Mouse (Mus musculus): ENCODE measurements around the gene Orai1. TPM values are rescaled to one million over a fixed set of nuclear protein-coding genes. Genes with fewer than 3 reads are reported as not detected.

Orai1 gene
- polyA plus RNA-seq, 1 experiment = 63.2 TPM

DNA sequence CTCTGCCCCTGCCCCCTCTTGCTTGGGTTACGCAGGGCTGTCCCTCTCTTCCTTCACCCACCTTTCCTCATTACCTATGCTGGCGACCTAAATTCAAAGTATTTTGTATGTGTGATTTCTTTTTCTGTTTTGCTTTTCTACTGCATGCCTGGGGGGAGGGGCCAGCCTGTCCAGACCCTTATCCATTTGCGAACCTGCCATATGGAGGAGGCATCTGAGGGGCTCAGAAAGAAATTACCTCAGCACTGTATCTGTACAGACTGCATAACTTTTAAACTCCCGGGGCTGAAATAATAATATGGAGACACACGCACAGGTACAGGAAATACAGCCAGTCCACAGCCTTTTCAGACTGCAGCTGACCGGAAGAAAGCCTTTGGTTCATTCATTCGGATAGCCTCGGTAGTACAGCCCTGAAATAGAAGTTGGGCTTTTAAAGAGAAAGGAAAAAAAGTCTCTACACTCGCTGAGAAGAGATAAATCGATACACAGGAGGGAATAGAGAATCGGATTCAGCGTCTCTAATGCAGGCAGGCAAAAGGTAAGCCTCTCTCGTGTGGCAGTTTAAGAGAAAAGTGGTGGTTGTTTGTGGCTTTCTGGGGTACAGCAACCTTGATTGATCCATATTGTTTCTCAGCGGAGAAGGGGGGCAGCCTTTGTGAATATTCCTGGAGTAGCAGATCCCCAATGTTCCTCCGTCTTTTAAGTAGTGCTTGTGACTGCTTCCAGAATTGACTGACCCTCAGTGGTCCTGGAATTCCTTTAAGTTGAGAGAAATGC lies 25.1 kb upstream of the Orai1 start, which contains the start of gene Kdm2b:
Gene Kdm2b, minus strand, starts transcription at position 273 of the 780 bp plus-strand sequence.
- H3K4me3 ChIP-seq (ENCODE audit: insufficient read depth, low read depth, low read length) = peak within 1 kb of the TSS; percentile 80
- no peaks in the 10 kb centered on the region for H3K27me3 ChIP-seq (replicated peaks; ENCODE audit: control insufficient read depth, insufficient read depth, low read length)
- H3K36me3 ChIP-seq (ENCODE audit: control insufficient read depth, insufficient read depth, low read length) = no peaks in the 10 kb centered on the region
- H3K27ac ChIP-seq (ENCODE audit: insufficient read depth, low read depth, low read length) = peak within 1 kb of the TSS; percentile 39; the same call in 1 of the 2 replicates
- peak; percentile 52 for DNase-seq
- H3K4me1 ChIP-seq (ENCODE audit: control insufficient read depth, insufficient read depth, low read length) = no peaks in the 10 kb centered on the region
- TF ChIP-seq POLR2A (IDR thresholded peaks at IDR 0.05; ENCODE audit: low read depth, low read length) (no peak), CTCF (conservative IDR thresholded peaks at IDR 0.05; ENCODE audit: insufficient read depth, insufficient read length, low read depth, low read length) (no peak)
- 11% methylated on average over 15 of the region's 15 CpGs for WGBS

DNA sequence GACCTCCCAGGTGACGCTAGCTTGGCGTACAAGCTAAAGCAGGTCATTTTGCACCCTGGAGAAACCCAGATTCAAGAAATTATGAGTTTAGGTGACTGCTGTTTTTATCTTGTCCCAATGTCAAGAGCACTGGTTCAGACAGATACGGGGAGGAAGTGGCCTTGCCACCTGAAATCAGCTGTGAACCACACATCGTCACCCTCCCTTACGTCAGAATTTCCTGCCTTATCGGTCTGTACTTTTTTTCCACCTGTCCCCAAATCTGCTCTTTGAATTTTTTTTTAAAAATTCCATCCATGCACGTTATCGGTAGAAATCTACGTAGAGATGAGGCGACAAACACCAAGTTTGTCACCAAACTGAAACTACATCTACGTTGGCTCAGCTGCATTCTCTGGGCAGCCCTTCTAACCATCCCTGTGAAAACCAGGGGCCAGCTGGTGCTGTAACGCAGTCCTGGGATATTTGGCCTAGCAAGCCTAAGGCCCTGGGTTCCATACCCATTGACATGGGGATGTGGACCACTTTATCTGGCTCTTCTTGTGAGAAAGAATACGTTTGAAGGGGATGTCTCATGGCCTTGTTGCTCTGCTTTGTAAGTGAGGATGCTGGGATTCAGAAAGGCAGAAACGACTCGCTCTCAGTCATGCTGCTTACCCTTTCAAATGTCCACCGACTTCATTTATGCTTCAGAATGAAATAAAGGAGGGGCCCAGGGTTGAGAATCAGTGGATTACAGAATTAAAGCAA lies 24.3 kb upstream of the Orai1 start:
- 69% methylated on average over 16 of the region's 16 CpGs for WGBS
- Histone ChIP-seq H3K4me1 (ENCODE audit: control insufficient read depth, insufficient read depth, low read length) (no peaks in the 10 kb centered on the region), H3K27ac (ENCODE audit: insufficient read depth, low read depth, low read length) (no peak overlapping the region), H3K27me3 (replicated peaks; ENCODE audit: control insufficient read depth, insufficient read depth, low read length) (no peaks in the 10 kb centered on the region), H3K36me3 (ENCODE audit: control insufficient read depth, insufficient read depth, low read length) (no peaks in the 10 kb centered on the region), H3K4me3 (ENCODE audit: insufficient read depth, low read depth, low read length) (no peak overlapping the region)
- TF ChIP-seq CTCF (conservative IDR thresholded peaks at IDR 0.05; ENCODE audit: insufficient read depth, insufficient read length, low read depth, low read length) (no peak), POLR2A (IDR thresholded peaks at IDR 0.05; ENCODE audit: low read depth, low read length) (no peak)
- no peak for DNase-seq

GRCm38 (mm10) chr5:122991350-122992004 lies 23.4 kb upstream of the Orai1 start:
- Histone ChIP-seq H3K27me3 (replicated peaks; ENCODE audit: control insufficient read depth, insufficient read depth, low read length) (no peaks in the 10 kb centered on the region), H3K4me1 (ENCODE audit: control insufficient read depth, insufficient read depth, low read length) (no peaks in the 10 kb centered on the region), H3K36me3 (ENCODE audit: control insufficient read depth, insufficient read depth, low read length) (no peaks in the 10 kb centered on the region), H3K4me3 (ENCODE audit: insufficient read depth, low read depth, low read length) (no peak overlapping the region), H3K27ac (ENCODE audit: insufficient read depth, low read depth, low read length) (no peak overlapping the region)
- TF ChIP-seq CTCF (conservative IDR thresholded peaks at IDR 0.05; ENCODE audit: insufficient read depth, insufficient read length, low read depth, low read length) (no peak), POLR2A (IDR thresholded peaks at IDR 0.05; ENCODE audit: low read depth, low read length) (no peak)
- DNase-seq = no peak
- WGBS = 70% methylated on average over 5 of the region's 5 CpGs

GRCm38 (mm10) chr5:122993811-122994210 lies 21.1 kb upstream of the Orai1 start:
- H3K27ac ChIP-seq (ENCODE audit: insufficient read depth, low read depth, low read length) = no peak overlapping the region
- no peaks in the 10 kb centered on the region for H3K36me3 ChIP-seq (ENCODE audit: control insufficient read depth, insufficient read depth, low read length)
- H3K27me3 ChIP-seq (replicated peaks; ENCODE audit: control insufficient read depth, insufficient read depth, low read length) = no peaks in the 10 kb centered on the region
- DNase-seq = no peak
- 55% methylated on average over 2 of the region's 2 CpGs for WGBS
- TF ChIP-seq CTCF (conservative IDR thresholded peaks at IDR 0.05; ENCODE audit: insufficient read depth, insufficient read length, low read depth, low read length) (no peak), POLR2A (IDR thresholded peaks at IDR 0.05; ENCODE audit: low read depth, low read length) (no peak)
- H3K4me3 ChIP-seq (ENCODE audit: insufficient read depth, low read depth, low read length) = no peak overlapping the region
- no peaks in the 10 kb centered on the region for H3K4me1 ChIP-seq (ENCODE audit: control insufficient read depth, insufficient read depth, low read length)

DNA sequence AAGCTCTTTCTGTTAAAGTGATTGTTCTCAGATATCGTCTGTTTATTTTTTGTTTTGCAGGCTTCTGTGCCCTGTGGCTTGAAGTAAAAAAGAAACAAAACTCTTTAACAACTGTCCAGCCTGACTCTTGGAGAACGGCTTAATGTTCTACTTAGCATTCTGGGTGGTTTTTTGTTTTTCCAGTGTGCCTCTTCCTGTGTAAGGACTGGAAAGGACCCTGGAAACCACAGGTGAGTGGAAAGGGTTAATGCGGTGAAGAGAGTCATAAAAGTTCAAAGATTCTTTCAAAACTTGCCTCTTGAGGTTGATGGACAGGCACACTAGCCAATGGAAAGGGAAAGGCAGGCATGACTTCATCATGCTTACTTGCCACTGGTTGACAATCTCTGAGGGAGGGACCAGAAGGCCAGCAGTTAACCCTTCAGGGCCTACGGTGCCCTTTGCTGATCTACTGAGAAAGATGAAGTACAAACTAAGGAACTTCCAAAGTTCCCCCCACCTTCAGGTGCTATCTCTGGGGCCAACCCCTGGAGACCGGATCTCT lies 20.5 kb upstream of the Orai1 start:
- Histone ChIP-seq H3K27me3 (replicated peaks; ENCODE audit: control insufficient read depth, insufficient read depth, low read length) (no peaks in the 10 kb centered on the region), H3K27ac (ENCODE audit: insufficient read depth, low read depth, low read length) (no peak overlapping the region), H3K4me1 (ENCODE audit: control insufficient read depth, insufficient read depth, low read length) (no peaks in the 10 kb centered on the region), H3K4me3 (ENCODE audit: insufficient read depth, low read depth, low read length) (no peak overlapping the region), H3K36me3 (ENCODE audit: control insufficient read depth, insufficient read depth, low read length) (no peaks in the 10 kb centered on the region)
- DNase-seq = peak; percentile 97
- 9% methylated on average over 5 of the region's 5 CpGs for WGBS
- TF ChIP-seq CTCF (conservative IDR thresholded peaks at IDR 0.05; ENCODE audit: insufficient read depth, insufficient read length, low read depth, low read length) = no peak

GRCm38 (mm10) chr5:122994910-122995309 lies 20.0 kb upstream of the Orai1 start:
- Histone ChIP-seq H3K27ac (ENCODE audit: insufficient read depth, low read depth, low read length) (no peak overlapping the region), H3K4me3 (ENCODE audit: insufficient read depth, low read depth, low read length) (no peak overlapping the region), H3K36me3 (ENCODE audit: control insufficient read depth, insufficient read depth, low read length) (no peaks in the 10 kb centered on the region), H3K27me3 (replicated peaks; ENCODE audit: control insufficient read depth, insufficient read depth, low read length) (no peaks in the 10 kb centered on the region), H3K4me1 (ENCODE audit: control insufficient read depth, insufficient read depth, low read length) (no peaks in the 10 kb centered on the region)
- DNase-seq = no peak
- TF ChIP-seq POLR2A (IDR thresholded peaks at IDR 0.05; ENCODE audit: low read depth, low read length) = no peak
- TF ChIP-seq CTCF (conservative IDR thresholded peaks at IDR 0.05; ENCODE audit: insufficient read depth, insufficient read length, low read depth, low read length) = no peak
- 15% methylated on average over 1 of the region's 1 CpGs for WGBS
